Mouse (Mus musculus) thymus, adult 2 months (tissue): ENCODE measurements around the gene 1700021F05Rik. TPM values are rescaled to one million over a fixed set of nuclear protein-coding genes. Genes with fewer than 3 reads are reported as not detected.

Source experiments
- DNase-seq: peaks from one replicate; pipeline ENCODE4 v3.0.0; 2021
- H3K27ac ChIP-seq: fragments of 200-500 bp; 2 replicates; pipeline ENCODE4 v1.5.1; 2012; ENCODE audit warnings: low read length, control low read depth; ENCODE audit not compliant: control insufficient read depth, insufficient read depth
- H3K27me3 ChIP-seq: fragments of 200-500 bp; 2 replicates; pipeline ENCODE4 v1.6.1; 2012; ENCODE audit warnings: mild to moderate bottlenecking, low read length, moderate library complexity, mixed read lengths; ENCODE audit not compliant: control insufficient read depth, insufficient read depth
- H3K36me3 ChIP-seq: fragments of 200-500 bp; 2 replicates; pipeline ENCODE4 v1.6.1; 2012; ENCODE audit warnings: mild to moderate bottlenecking, low read length, moderate library complexity; ENCODE audit not compliant: control insufficient read depth, insufficient read depth
- H3K4me1 ChIP-seq: fragments of 200-500 bp; replicated peaks from 2 replicates; pipeline ENCODE4 v1.6.1; 2012; ENCODE audit warnings: low read length; ENCODE audit not compliant: control insufficient read depth, insufficient read depth
- H3K4me3 ChIP-seq: fragments of 200-500 bp; 2 replicates; pipeline ENCODE4 v1.5.1; 2012; ENCODE audit warnings: mild to moderate bottlenecking, low read length, control low read depth, moderate library complexity; ENCODE audit not compliant: control insufficient read depth, insufficient read depth
- CTCF ChIP-seq: fragments of 200-500 bp; IDR thresholded peaks from 2 replicates; pipeline ENCODE4 v1.5.1; 2012; ENCODE audit warnings: mild to moderate bottlenecking, control low read depth, low read length, moderate library complexity, borderline replicate concordance; ENCODE audit not compliant: control insufficient read depth, poor library complexity, insufficient read depth; ENCODE audit errors: extremely low read depth
- POLR2A ChIP-seq: fragments of 200-500 bp; IDR thresholded peaks from 2 replicates; pipeline ENCODE4 v1.6.1; 2012; ENCODE audit warnings: mild to moderate bottlenecking, low read length, control low read depth, moderate library complexity; ENCODE audit not compliant: control insufficient read depth, poor library complexity, insufficient read depth; ENCODE audit errors: extremely low read depth
- WGBS: fragments of 180-500 bp; shearing (Covaris S2); methylation state at CpG from one replicate; pipeline ENCODE4 v1.1.7; 2018; 5-methylcytosine and 5-hydroxymethylcytosine counted together
- polyA plus RNA-seq: library from polyadenylated mRNA; depleted of rRNA; stranded (reverse); fragments of >200 nt; gene quantifications from 2 replicates; pipeline ENCODE4 v1.2.3, GENCODE M21; 2012; rRNA removed

The 1700021F05Rik gene
- polyA plus RNA-seq, result 8.0 and 10.4 TPM in 2 replicates

DNA sequence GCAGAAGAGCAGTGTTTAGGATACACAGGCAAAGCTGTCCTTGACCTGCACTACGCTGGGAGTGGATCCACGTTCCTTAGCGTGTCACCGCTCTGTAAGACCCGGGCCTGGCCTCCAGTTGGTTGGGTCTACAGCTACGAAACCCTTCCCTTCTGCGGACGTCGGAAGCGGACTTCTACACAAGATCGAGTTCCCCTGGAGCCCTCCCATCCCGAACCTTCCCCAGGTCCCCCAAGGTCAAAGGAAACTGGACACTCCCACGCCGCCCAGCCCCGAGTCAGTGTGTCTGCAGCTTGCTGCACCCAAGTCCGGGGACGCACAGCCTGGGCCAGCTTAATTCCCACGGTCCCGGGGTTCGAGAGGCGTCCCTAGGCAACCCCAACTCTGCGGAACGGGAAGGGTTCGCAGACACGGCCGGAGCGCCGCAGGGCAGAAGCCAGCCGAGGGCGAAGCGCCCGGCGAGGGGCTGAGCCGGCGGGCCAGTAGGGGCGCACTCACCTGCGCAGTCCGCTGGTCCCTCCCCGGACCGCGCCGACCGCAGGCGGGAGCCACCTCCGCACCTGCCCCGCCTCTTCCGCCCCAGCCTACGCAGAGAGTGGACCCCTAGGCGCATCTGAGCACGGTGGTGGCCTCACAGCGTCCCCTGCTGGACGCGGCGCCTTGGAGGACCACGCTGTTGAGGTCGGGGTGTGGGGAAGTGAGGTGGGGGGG is at the start of gene 1700021F05Rik:
TSS of gene 1700021F05Rik (minus strand) at position 553 of the 711 bp plus-strand sequence.
- WGBS, result 1% methylated on average over 56 of the region's 56 CpGs
- DNase-seq, result peak; percentile 96

DNA sequence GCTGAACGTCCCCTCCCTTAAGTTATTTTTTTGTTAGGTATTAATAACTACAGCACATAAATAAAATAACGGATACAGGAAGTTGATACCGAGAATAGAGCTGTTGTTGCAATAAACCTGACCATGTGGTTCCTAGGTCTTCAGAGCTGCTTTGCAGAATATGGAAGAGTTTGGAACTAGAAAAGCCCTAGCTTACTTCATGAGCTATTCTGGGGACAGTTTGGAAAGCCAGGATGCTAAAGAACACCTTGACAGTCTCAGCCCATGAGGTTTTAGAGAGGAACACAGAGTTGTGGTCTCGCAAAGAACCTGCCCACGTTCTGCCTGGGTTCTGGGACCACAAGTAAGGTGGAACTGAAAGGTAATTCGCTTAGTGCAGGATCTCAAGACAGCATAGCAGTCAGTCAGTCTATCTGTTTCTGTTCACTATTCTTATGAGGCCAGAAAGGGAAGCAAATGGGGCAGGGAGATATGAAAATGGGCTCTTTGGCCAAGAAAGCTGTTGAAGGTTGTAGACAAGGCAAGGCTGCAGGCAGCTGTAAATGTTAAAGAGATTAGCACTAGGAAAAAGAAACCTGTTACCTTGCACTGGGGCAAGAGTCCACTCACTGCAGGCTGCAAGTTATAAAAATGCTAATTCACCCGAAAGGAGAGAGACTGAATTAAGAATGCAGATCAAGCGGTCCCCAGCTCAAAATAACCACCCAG is 47.8 kb upstream of the 1700021F05Rik start:
- H3K4me3 ChIP-seq, result no peak overlapping the region
- H3K27me3 ChIP-seq, result no peaks in the 10 kb centered on the region
- WGBS, result 52% methylated on average over 8 of the region's 8 CpGs
- H3K36me3 ChIP-seq, result no peaks in the 10 kb centered on the region
- 0 out of 2 replicates have a peak, but pooled peaks cover 5% of the 10 kb centered on the region for H3K4me1 ChIP-seq
- TF ChIP-seq POLR2A, result no peak
- no peak for TF ChIP-seq CTCF
- H3K27ac ChIP-seq, result no peak overlapping the region
- DNase-seq, result no peak

More for the DNA sequence above, at the start of gene 1700021F05Rik:
- H3K27me3 ChIP-seq, result no peaks in the 10 kb centered on the region
- peak; percentile 79; the same call in 1 of the 2 replicates for TF ChIP-seq POLR2A
- peak; percentile 98 for TF ChIP-seq CTCF
- peaks cover 2% of the 10 kb centered on the region for H3K4me1 ChIP-seq
- peak within 1 kb of the TSS; percentile 96 for H3K4me3 ChIP-seq
- H3K27ac ChIP-seq, result no peak within 1 kb of the TSS
- no peaks in the 10 kb centered on the region for H3K36me3 ChIP-seq

DNA sequence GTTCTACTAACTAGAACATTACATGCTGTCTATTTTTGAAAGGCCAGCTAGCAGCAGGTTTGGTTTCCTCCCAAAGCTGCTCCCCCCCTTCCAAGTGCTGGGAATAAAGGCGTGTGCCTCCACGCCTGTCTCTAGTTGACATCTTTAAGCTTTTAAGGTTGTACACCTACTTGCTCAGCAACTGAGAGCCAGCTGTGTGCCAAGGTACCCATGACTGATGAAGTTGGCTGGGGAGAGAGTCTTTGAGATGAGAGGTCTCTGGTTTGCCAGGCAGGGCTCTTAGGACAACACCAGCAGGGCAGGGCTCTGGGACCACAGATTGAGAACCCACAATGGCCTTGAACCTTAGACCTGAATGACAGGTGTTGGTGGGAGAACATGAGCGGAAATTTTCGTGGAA is 43.7 kb upstream of the 1700021F05Rik start:
- Histone ChIP-seq H3K4me3 (no peak overlapping the region), H3K4me1 (peaks cover 8% of the 10 kb centered on the region; the same call in 1 of the 2 replicates), H3K36me3 (no peaks in the 10 kb centered on the region), H3K27me3 (no peaks in the 10 kb centered on the region), H3K27ac (no peak overlapping the region)
- no peak for TF ChIP-seq CTCF
- WGBS, result 98% methylated on average over 4 of the region's 4 CpGs
- no peak for DNase-seq

GRCm38 (mm10) chr10:43581260-43581659 is 40.5 kb upstream of the 1700021F05Rik start:
- Histone ChIP-seq H3K36me3 (no peaks in the 10 kb centered on the region), H3K27me3 (no peaks in the 10 kb centered on the region), H3K27ac (no peak overlapping the region), H3K4me1 (peaks cover 18% of the 10 kb centered on the region; the same call in 1 of the 2 replicates), H3K4me3 (peak overlapping the region; percentile 65)
- no peak for DNase-seq
- TF ChIP-seq POLR2A (no peak), CTCF (no peak)
- 26% methylated on average over 3 of the region's 3 CpGs for WGBS

GRCm38 (mm10) chr10:43580649-43581078 is 39.9 kb upstream of the 1700021F05Rik start:
- TF ChIP-seq CTCF (no peak), POLR2A (no peak)
- Histone ChIP-seq H3K4me1 (peaks cover 18% of the 10 kb centered on the region; the same call in 1 of the 2 replicates), H3K27ac (peak overlapping the region; percentile 13; the same call in 1 of the 2 replicates), H3K27me3 (no peaks in the 10 kb centered on the region), H3K4me3 (peak overlapping the region; percentile 65), H3K36me3 (no peaks in the 10 kb centered on the region)
- WGBS, result under 1% methylated on average over 15 of the region's 15 CpGs
- DNase-seq, result peak; percentile 41

- peak; percentile 77 for DNase-seq
These were observed 38.8 kb upstream of the 1700021F05Rik start for GRCm38 (mm10) chr10:43579381-43580261.

More at GRCm38 (mm10) chr10:43579381-43580261, 38.8 kb upstream of the 1700021F05Rik start:
- H3K27ac ChIP-seq, result peak overlapping the region; percentile 87
- no peaks in the 10 kb centered on the region for H3K36me3 ChIP-seq
- peak overlapping the region; percentile 97 for H3K4me3 ChIP-seq
- no peaks in the 10 kb centered on the region for H3K27me3 ChIP-seq
- no peak for TF ChIP-seq POLR2A
- no peak for TF ChIP-seq CTCF
- peaks cover 20% of the 10 kb centered on the region; the same call in 1 of the 2 replicates for H3K4me1 ChIP-seq
- under 1% methylated on average over 49 of the region's 49 CpGs for WGBS
